Mouse (Mus musculus) adrenal gland, adult (tissue): Measurements from ENCODE around the gene Cops8.
A peak's percentile ranks its signal among the peaks of the same experiment; 100 is the strongest.

Source experiments
- DNase-seq, 2 experiments: peaks; one replicate each; pipeline ENCODE4 v3.0.0; 2022 to 2023; ENCODE audit warnings: low spot score in 1 of 2; ENCODE audit not compliant: inconsistent age in 2 of 2

Cops8 gene

DNA sequence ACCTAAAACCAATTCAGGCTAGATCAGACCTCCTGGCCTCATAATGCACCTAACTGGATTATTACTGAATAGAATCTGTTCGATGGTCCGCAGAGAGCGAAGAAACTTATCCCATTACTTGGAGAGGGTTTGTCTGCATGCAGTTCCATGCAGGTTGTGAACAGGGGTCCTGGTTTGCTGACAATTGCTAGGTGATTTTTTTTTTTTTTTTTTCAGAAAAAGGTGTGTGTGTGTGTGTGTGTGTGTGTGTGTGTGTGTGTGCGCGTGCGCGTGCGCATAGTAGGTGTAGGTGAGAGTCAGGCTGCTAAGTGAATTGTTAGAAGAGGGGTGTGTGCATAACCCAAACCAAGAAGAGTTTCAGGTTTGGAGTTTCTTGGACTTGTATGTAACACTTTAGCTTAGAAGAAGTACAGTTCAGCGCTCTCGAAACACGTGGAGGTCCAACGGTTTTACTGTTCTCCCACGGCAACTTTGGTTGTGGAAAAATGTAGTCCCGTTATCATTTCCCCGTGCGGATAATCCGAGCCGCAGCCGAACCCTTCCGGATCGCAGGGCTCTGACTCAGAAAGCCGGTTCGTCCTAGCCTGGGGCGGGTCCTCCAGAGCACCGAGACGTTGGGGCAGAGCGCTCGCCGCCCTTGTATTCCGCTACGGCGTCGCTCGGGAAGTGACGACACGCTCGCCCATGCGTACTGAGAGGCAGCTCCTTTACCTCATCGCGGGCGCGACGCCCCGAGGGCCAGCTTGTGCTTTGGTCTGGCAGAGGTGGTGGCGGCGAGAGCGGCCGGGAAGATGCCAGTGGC lies at the start of gene Cops8:
Cops8 (plus strand) TSS at position 223 of the 802 bp plus-strand sequence.
- peak; percentile 98 to 99 for DNase-seq

DNA sequence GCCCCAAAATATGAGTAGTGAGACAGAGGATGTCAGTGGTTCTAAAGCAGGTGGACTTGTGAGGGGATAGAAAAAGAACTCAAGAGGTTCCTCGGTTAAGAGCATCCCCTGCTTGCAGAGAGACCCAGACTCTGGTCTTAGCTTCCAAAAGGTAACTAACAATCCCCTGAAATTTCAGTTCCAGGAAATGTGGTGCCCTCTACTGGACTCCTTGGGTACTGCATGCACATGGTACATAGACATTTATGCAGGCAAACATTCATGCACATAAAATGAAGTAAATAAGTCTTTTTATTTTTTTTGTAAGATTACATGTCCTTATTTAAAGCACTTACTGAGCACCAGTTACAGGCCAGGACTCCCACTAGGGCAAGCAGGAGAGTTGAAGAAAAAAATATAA lies 45.6 kb upstream of the Cops8 start:
- DNase-seq, result no peak

DNA sequence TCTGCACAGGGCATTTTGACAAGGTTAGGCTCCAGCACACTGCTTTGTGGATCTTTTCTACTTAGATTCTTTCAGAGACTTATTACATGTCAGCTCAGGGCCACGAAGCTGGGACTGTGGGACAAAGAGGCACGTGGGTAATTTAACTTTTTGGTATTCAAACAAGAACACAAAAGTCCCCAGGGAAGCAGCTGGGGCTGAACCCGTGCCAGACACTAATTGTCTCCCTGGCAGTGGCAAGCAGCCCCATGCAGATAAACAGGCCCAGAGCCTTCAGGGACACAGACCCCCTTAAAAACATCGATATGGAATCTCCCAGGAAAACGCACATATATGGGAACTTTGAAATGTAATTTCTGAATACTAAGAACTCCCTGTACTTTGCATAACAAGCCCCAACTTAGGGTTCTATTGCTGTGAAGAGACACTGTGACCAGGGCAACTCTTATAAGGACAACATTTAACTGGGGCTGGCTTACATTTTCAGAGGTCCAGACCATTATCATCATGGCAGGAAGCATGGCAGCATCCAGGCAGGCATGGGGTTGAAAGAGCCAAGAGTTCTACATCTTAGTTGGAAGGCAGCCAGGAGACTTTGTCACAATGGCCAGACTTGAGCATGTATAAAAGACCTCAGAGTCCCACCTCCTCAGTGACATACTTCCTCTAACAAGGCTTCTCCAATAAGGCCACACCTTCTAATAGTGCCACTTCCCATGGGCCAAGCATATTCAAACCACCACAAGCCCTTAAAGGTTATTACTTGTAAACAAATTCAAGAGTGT lies 41.6 kb upstream of the Cops8 start:
- no peak for DNase-seq

DNA sequence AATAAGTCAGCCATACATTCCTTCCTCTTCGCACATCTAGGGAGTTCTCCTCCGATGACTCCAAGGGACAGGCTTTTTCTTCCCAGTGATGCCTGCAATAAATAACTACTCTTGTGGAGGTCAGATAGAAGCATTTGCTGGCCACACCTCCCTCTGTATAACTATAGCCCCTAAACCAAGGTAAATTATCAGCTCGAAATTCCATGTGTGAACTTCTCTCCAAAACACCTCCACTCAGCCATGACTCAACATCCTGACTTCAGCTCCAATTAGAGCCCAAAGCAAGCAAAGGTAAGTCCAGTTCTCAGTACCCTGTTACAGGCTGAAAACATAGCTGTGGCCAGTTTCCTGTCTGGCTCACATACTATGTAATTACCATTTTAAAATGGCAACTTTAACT lies 38.8 kb upstream of the Cops8 start:
- DNase-seq, result no peak

DNA sequence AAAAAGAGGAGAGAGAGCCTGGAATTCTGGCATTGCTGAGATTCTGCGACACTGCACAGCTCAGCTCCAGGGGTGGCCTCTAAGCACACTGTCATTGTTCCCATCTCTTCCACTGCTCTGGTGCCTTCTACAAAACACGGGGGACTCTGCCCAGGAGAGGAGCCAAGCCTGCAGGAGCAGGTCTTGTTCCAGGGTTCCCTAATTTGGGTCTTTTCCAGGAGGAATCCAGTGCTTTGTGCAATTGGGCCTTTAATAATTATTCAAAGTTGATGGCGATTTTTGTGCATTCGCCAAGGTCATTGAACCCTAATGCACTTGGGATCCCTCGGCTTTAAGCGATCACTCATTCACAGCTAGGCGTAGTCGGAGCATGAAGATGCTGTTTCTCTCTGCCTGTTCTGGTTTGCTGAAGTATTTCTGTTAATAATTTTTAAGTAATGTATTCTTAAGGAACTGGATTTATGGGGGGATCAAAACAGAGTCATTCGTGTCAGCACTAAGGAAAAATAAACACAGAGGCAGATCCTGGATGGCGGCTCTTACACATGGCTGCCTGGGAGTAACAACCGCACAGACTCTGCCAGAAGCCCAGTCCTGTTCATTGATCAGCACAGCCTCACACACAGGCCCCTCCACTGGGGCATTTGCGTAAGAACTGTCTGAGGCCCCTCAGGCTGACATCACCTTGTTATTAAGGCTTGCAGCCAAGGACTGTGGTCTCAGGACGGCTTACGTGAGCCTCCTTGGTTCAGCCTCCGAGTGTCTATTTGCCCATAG lies 35.9 kb upstream of the Cops8 start:
- no peak for DNase-seq

DNA sequence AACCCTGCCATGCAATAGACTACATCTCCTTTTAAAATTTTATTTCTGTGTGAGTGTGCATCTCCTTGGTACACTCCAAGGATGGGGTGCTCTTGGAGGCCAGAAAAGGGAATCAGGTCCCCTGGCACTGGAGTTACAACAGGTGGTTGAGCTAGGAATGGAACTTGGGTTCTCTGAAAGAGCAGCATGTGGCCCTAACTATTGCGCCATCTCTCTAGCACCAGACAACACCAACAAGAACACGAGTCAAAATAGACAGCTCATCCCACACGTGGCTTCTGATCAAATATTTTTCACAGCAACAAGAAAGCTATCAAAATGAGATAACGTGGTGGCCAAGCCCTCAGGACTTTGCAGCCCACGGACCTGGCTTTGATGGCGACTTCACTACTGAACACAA lies 28.9 kb upstream of the Cops8 start:
- DNase-seq, result no peak

DNA sequence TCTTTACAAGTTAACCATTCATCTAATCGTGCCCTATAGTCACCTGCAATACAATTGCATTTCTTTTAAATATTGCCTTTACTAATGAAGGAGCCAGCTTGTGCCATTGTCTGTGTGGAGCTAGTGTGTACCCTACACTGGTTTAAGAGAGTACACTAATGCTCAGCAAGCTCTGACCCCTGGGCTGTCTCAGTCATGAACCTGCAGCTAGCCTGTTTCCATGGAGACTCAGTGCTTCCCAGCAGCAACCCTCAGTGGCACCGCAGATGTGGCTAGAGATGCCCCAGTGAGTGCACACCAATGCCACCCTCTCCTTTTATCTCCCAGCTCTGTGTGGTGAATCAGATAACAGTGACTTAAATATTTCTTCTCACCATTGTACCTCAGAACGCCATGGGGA lies 27.9 kb upstream of the Cops8 start:
- DNase-seq, result no peak

DNA sequence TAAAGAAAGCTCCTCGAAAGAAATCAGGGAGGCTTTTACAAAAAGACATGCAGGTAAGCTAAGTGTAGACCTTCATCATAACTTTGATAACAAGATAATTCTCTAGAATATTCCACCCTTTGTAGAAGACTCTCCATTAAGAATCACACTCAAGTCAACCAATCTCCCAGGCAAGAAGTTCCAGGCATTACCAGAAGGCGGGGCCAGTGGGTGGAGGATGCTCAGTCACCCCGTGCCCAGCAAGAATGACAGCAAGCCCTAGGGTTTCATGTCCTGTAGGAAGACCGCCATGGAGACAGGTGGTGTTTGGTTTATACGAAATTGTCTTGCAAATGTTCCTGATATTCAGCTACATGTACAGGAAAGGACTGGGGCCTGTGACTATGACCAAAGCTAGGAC lies 25.4 kb upstream of the Cops8 start:
- DNase-seq, result no peak

DNA sequence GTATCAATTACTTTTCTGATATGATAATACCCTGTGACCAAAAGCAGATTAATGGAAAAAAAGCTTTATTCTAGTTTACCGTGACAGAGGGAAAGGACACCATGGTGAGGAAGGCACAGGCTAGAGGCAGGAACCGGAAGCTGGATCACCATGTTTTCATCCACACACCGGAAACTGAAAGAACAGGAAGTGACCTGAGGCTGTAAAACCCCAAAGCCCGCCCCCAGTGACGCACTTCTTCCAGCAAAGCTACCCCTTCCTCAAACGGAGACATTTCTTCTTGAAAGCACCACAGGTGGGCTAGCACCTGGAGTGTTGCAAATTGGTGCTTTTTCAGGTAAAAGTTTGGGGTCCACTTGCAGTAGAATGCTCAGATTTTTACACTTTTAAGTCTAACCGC lies 20.1 kb upstream of the Cops8 start:
- DNase-seq, result no peak

DNA sequence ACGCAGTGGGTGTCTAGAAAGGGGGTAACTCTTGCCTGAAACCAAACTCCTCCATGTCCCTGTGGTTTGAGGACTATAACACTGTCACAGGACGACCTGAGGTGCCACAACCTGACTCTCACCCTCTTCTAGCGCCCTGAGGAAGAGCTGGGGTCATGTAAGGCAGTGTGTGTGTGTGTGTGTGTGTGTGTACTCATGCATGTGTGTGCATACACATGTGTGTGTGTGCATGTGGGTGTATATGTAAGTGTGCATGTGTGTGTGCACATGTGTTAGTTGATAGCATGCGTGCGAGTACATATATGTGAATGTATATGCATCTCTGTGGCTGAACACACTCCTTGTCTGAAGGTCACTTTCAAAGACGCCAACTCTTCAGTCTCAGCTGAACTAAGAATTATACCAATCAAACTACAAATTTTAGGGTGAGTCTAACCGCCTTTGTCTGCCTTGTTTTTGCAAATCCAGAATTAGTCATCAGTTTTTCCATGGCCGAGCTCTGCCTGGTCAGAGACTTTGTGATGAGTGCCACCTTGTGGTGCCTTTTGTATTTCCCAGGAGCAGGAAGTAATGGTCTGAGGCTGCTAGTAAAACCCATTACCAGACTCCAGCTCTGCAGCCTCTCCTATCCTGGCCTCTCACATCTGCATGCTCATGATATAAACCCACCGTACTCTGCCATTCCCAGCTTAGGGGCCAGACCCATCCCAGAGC lies 14.6 kb upstream of the Cops8 start:
- DNase-seq, result peak; percentile 79 to 93

DNA sequence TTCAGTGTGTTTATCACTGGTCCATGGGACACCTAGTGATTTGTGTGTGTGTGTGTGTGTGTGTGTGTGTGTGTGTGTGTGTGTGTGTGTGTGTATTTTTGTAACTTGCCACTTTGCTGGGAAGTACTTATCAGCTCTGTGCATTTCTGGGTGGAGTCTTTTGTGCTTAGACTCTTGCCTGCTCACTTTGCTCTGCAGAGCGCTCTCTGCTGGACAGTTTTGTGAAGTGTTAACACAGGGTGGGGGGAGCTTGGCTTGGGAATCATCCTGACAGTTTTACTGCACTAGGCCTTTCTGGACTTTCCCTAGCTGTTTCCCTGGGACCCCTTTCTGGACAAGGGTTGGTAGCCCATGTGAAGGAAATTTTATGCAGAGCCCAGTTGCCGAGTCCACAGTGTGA lies 12.0 kb upstream of the Cops8 start:
- DNase-seq, result peak in 1 of 2 experiments; percentile 62

DNA sequence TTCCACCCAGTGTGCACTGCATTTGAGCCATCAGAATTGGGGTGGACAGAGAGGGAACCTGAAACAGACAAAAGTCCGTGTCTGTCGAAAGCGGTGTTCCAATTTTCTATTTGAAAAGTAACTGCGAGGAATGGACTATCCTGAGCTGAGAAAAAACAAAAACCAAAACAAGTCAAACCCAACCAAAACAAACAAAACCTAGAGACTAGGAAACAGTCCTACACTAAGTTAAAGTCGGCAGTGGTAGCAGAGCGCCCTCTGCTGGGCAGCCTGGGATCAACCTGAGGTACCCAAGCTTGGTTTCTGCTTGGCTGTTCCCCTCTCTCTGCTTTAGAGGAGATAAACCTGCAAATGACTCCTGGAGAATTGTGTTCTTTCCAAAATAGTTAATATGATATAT lies 10.0 kb upstream of the Cops8 start:
- peak; percentile 65 to 90 for DNase-seq

DNA sequence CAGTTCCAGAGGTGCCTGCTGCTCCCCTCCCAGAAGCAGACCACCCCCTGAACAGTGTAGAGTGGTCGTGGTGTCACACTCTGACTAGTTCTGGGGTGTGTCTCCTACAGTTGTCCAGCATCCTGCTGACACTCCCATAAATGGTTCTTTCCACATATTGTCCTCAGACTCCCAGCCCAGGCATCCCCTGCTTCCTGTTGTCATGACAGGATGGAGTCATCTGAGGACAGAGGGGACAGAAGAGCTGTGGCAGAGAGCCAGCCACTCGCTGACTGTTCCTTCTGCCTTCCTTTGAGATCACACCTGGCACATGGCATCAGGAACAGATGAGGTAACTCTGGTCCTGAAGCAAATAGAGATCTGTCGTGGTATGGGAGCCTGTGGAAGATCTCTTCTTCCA lies 3.6 kb upstream of the Cops8 start:
- peak; percentile 50 to 63 for DNase-seq

DNA sequence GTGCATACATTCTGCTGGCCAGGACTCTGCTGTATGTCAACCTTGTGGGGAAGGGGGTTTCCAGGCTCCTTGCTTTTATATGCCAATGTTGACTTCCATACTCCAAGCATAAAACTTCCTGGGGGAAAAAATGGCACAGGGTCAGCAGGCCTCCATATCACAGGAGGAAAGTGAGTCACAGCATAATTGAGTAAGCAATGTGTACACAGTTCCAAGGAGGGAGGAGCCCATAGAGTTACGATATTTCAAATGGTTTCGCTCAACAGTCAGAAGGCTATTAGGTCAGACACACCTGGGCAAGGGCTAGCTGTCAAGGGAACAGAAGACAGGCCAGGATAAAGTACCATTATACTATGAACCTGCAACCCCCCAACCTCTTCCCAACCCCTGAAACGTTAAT lies 1.7 kb upstream of the Cops8 start:
- peak in 1 of 2 experiments; percentile 71 for DNase-seq

DNA sequence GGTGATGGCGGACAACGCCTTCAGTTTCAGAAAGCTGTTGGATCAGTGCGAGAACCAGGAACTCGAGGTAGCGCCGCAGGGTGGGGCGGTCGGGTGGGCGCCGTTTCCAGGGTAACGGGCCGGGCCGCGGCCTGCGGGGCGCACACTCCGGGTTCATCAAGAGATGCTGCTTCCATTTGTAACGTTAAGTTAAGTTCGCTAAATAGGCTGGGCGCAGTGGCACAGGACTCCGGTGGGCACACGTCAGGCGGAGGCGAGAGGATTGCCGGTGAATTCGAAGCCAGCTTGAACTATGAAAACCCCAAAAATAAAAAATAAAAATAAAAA lies 743 bp downstream of the Cops8 start:
- no peak for DNase-seq

DNA sequence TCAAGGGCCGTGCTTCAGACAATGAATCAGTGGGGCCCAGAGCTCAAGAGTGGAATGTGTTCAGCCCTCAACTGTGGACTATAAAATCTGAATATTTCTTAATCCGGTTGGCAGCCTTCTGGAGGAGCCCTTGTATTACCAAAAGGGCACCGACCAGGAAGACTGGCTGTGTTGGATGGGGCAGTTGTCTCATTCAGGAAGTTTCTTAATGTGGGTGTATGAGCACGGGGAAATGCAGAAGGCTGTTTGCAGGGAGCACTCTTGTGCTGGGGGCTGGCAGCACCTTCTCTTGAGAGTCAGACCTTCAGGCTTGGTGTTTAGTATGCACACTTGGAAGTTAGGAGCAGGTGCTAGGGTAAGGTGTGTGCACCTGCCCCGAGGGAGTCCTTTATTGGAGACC lies 6.6 kb downstream of the Cops8 start:
- no peak for DNase-seq

DNA sequence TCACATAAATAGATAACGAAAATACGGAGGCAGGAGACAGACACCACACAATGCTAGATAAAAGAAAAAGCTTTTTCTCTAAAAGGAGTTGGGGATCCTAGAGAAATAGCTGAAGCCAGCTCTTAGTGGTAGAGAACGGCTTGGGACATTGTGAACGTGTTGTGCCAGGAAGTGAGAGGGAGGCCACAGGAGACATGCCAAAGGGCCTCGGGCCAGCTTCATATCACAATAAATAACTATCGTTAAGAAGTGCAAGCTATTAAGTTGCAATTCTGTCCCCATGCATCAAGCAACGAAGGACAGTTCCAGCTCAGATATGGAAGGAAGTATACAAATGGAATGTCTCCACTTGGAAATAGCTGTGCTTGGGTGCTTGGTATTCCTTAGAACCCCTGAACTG lies 14.5 kb downstream of the Cops8 start:
- DNase-seq, result no peak

DNA sequence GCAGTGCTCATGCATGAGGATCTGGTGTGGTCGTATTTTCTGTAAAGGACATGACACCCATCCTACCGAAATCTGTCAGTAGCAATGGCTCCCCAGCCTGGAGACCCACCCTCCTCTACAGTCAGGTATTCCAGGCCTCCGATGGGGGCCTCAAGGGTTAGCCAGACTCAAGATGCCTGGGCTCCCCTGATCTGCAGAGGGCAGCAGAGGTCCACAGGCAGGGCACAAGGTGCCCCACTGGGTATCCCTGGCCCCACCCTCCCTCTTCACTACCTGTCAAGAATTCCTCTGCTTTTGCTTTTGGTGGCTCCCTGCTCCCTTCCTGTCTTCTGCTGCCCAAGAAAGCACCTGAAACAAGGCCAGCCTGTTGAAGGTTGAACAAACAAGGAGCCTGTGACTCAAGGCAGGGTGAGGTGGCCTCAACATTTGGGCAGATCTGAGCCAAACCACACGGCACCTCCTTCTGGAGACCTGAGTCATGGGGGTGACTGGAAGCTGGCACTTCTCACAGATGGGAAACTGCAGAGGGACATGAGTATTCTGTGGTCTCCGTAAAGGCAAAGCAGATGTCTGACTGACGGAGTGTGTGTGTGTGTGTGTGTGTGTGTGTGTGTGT lies 30.7 kb downstream of the Cops8 start:
- peak; percentile 75 to 82 for DNase-seq

DNA sequence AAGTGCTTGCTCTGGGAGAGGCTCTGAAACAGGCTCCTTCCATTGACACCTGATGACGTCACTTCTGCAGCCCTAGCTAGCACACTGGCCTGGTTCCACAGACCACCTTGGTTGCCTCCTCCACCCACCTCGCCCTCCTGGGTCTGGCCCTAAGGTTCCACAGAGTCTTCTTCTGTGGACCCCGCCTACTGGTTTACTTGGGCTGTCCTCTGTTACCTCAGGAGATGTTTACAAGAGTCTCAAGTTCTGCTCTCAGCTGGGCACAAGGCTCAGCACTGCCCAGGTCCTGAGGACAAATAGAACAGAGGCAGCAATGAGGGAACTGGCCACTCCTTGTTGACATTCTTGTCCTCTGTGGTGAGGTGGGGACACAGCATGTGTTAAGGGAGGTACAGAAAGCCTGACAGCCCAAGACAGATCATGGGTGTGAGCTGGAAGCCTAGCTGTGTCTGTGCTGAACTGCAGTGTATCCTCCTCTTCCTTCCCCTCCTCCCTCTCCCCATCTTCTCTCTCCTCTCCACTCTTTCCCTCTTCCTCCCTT lies 31.5 kb downstream of the Cops8 start:
- no peak for DNase-seq

DNA sequence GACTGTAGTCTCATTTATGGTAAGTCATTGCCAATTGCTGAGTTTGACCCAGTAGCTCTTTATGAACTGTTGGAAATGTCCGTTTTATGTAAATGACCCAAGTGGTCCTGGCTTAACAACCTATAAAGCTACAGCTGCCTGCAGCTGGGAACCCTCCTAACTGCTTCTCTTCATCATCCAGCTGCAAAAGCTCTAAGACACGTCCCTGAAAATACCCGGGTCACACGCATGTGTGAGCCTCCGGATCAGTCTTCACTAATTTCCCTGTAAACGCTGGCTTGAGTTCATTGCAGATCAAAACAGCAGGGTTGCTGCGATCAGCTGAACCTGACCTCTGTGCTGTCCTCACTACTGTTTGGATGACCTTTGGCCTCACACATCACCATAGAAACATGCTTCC lies 35.6 kb downstream of the Cops8 start:
- no peak for DNase-seq
